8 mouse cellular contexts compared by ENCODE assay signal in genomic region chr5:144946032-144946431, GRCm38 (mm10). TPM values are rescaled to one million over a fixed set of nuclear protein-coding genes. Genes with fewer than 3 reads are reported as not detected.
DNase-seq lines count a peak whose midpoint lies in the region; ATAC-seq lines count a peak whose summit lies in the region.

No protein-coding gene starts in this region.

- H3K4me2 ChIP-seq in heart, embryonic 13.5 days: no peak overlapping the region
- no peak overlapping the region for H3K4me2 ChIP-seq in heart, embryonic 12.5 days

- no peak overlapping the region for H3K9ac ChIP-seq in heart, embryonic 13.5 days
- no peak overlapping the region for H3K9ac ChIP-seq in heart, embryonic 12.5 days

- H3K4me1 ChIP-seq in heart, embryonic 13.5 days: peaks cover 72% of the 10 kb centered on the region
- peaks cover 62% of the 10 kb centered on the region for H3K4me1 ChIP-seq in heart, embryonic 12.5 days (replicated peaks)

- no peak overlapping the region for H3K4me3 ChIP-seq in heart, embryonic 13.5 days
- no peak overlapping the region for H3K4me3 ChIP-seq in heart, embryonic 12.5 days

- no peak for ATAC-seq in heart, embryonic 13.5 days (ENCODE audit: extremely low read depth, insufficient number of reproducible peaks, low FRiP score, low TSS enrichment)
- no peak for ATAC-seq in heart, embryonic 12.5 days (ENCODE audit: insufficient number of reproducible peaks, low FRiP score)

- no peaks in the 10 kb centered on the region for H3K9me3 ChIP-seq in heart, embryonic 13.5 days
- H3K9me3 ChIP-seq in heart, embryonic 12.5 days (replicated peaks): no peaks in the 10 kb centered on the region

- no peaks in the 10 kb centered on the region for H3K27me3 ChIP-seq in heart, embryonic 13.5 days (replicated peaks)
- no peaks in the 10 kb centered on the region for H3K27me3 ChIP-seq in heart, embryonic 12.5 days (replicated peaks)

- DNase-seq in NIH3T3 (ENCODE audit: low read depth): peak; percentile 82
- DNase-seq in cerebellum, adult 11 months: peak; percentile 33
- peak; percentile 67 for DNase-seq in layer of hippocampus, adult 9-11 months
- no peak for DNase-seq in urinary bladder, adult 18-20 months (ENCODE audit: low spot score in 2 of 2)
- no peak for DNase-seq in urinary bladder, postnatal 14 days (ENCODE audit: low spot score)
- no peak for DNase-seq in thymus, postnatal 4 days

- WGBS in heart, embryonic 13.5 days: 64% methylated on average over 4 of the region's 4 CpGs
- 68% methylated on average over 4 of the region's 4 CpGs for WGBS in heart, embryonic 12.5 days

- H3K36me3 ChIP-seq in heart, embryonic 13.5 days: no peaks in the 10 kb centered on the region
- no peaks in the 10 kb centered on the region for H3K36me3 ChIP-seq in heart, embryonic 12.5 days

- 0 out of 2 replicates have a peak overlapping the region, but pooled peaks have one; percentile 7 for H3K27ac ChIP-seq in heart, embryonic 13.5 days (replicated peaks)
- no peak overlapping the region for H3K27ac ChIP-seq in heart, embryonic 12.5 days (ENCODE audit: poor library complexity, severe bottlenecking)

RNA-seq across cellular contexts. Expression of gene Smurf1, which starts 19.6 kb away (rescaled TPM):
- 12.1 and 12.4 TPM in 2 replicates for polyA plus RNA-seq in heart, embryonic 13.5 days (2015; fragmentation: Nextera tagmentation; extraction: Ambion mirVana)
- polyA plus RNA-seq in heart, embryonic 12.5 days (2016; fragmentation: Nextera tagmentation; extraction: Ambion mirVana): 18.7 and 21.6 TPM in 2 replicates

Comparison
In these comparisons a context has a peak if more than half of its experiments do, and no peak if none do; other contexts are left out.
1. DNase-seq: peak in NIH3T3 (single experiment), cerebellum, adult 11 months (single experiment) and layer of hippocampus, adult 9-11 months (single experiment); none in urinary bladder, adult 18-20 months (0 of 2), urinary bladder, postnatal 14 days (single experiment) and thymus, postnatal 4 days (single experiment).